Mouse (Mus musculus): ENCODE measurements at regions not wholly inside any gene's neighbourhood (a gene's known extent, or its start where the extent isn't known, plus 50 kb on each side); places are given as distances from the start of the nearest gene placed in this dataset.

GRCm38 (mm10) chr12:27567250-27567649 lies 224.9 kb upstream of the Sox11 start:
- TF ChIP-seq POLR2A (IDR thresholded peaks at IDR 0.05; ENCODE audit: extremely low read depth, insufficient read depth, low read length), result no peak
- no peak for TF ChIP-seq CTCF (IDR thresholded peaks at IDR 0.05; ENCODE audit: extremely low read depth, insufficient read depth, low read length)

All from cortical plate, adult 2 months (tissue).